Mouse (Mus musculus): ENCODE results near the gene Oas1f.
"Not testable (repeated sequence)": the region's sequence is repeated elsewhere in the genome, so short reads cannot be mapped to it uniquely, and the experiment has no call there.

The Oas1f gene

DNA sequence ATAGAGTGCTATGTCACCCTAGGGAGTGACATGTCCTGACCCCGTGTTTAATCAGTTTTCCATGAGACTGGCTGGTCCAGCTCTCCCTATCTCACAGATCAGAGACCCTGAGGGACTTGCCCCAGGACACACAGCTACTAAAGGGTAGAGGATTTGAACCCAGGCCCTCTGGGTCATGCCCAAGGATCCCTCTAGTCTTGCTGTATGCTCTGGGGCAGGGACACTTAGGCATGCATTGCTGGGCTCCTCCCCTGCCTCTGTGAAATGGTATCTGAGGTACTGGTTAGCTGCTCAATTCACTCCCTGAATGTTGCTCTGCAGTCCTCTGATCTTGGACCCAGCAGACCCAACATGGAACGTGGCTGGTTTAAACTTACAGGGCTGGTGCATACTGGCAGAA, 24.3 kb downstream of the Oas1f start:
- DNase-seq (ENCODE audit: low spot score in 2 of 2) = no peak

DNA sequence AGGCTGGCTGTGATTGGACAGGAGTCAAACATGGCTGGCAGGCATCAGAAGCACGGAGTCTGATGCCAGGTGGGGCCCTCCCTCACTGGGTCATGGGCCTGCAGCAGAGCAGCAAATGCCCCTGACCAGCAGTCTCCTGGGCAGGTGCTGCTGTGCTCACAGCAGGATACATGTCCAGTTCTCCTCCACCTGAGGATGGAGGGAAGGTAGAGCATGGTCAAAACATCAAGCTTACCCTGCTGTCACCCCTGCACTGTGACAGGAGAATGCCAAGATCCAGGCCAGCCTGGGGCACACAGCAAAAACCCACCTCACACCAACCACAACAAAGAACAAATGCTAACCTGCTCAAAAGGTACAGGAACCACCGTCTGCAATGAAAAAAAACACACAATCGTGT, 29.7 kb downstream of the Oas1f start:
- not testable (repeated sequence) for DNase-seq (ENCODE audit: low spot score in 2 of 2)

DNA sequence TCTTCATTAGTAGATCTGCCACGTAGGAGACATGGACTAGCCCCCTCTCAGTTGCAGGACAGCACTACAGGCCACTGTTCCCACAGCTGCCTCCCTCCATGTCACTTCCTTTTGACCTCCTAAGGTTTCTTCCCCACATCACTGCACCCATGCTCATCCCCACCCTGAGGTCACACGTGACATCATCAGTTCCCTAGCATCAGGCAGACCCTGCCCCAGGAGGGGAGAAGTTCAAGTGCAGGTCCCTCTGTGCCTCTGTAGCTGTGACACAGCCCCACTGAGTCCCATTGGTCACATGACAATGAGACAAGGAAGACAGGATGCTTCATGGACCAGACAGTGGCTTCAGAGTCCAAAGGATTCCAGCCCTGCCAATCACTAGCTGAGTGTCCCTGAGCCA, 30.2 kb downstream of the Oas1f start:
- not testable (repeated sequence) for DNase-seq (ENCODE audit: low spot score in 2 of 2)

DNA sequence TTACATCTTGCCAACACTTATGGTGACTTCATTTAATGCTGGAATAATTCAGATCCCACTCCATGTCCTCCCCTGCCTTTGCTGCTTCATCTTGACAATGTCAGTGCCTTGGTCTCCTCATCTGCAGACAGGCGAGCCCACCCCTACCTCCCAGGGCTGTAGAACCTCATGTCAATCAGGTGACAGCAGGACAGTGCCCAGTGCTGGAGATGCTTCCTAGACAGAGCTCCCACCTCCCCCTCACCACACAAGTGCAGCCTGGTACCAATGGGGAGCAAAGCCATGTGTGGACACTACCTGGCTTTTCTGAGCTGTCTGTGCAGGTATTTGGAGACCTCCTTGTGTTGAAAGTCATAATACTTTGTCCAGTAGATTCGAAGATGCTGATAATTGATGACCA, 31.6 kb downstream of the Oas1f start:
- DNase-seq (ENCODE audit: low spot score in 2 of 2) = not testable (repeated sequence)

DNA sequence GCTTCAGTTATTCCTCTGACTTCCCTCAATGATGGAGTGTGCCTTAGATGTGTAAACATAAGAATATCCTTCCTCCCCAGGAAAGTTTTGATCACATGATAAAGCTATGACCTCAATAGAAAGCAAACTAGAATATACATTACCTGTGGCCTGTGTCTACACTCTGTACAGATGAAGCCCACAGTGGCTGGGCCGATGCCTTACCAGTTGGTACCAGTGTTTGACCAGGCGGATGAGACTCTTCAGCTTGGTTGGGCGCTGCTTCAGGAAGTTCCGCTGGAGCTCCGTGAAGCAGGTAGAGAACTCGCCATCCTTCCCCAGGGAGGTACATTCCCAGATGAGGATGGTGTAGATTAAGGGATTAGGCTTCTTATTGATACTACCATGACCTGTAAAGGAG, 34.5 kb downstream of the Oas1f start:
- not testable (repeated sequence) for DNase-seq (ENCODE audit: low spot score in 2 of 2)

DNA sequence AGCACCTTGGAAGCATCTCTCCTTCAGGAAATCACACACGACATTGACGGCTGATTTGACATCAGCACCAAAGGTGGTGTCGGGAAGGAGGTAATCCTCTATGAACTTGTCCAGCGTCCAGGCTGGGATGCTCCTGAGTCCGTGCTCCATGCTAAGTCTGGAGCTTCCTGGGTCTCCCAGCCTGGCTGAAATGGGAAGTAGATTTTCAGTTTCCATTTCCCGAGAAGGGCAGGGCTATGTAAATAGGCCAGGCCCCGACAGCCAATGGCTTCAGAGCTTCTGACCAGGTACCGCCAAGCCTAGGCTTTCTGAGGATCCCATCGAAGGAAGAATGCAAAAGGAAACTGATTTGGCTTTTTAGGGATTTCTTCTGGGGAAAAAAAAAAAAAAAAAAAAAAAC, 40.2 kb downstream of the Oas1f start, which contains the start of gene Oas1g:
TSS of gene Oas1g (minus strand) at position 201 of the 400 bp plus-strand sequence.
- not testable (repeated sequence) for DNase-seq (ENCODE audit: low spot score in 2 of 2)

DNA sequence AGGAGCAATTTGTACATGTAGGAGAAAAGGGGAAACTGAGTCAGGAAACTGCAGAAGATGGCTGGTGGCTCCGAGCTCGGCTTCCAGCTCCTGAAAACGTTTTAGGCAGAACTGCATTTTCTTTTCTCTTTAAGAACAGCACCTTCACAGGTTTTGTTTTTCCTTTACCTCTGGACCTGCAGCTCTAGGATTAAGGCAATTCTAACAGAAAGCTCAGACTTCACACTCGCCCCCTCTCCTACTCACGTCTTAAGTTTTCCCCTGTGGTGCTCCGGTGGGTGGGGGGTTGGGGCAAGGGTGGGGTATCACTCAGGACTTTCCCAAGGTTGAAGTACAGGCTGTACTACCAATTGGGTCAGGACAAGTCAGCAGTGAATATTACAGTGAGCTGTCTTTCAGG, 40.7 kb downstream of the Oas1f start:
- DNase-seq (ENCODE audit: low spot score in 2 of 2) = no peak

DNA sequence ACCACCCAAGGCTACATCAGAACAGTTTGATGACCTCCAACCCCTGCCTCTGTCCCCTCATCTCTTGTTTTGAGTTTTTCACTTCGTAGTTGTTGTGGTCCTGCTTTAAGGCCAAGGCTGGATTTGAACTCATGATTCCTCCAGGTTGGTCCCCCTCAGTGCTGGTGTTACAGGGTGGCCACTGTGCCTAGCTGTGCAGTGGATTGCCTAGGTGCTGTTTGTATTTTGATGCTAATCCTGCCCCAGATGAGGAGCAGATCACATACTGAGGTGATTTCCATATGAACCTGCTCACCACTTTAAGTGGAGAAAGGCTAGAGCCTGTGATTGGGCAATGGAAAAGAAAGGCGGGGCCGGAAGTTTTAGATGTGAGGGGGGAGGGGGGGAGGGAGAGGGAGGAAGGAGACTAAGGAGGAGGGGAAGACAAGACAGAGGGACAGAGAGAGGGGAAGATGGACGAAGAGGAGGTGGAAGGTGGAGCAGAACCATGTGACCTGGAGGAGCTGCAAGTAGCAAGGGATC, 41.2 kb downstream of the Oas1f start:
- DNase-seq (ENCODE audit: low spot score in 2 of 2) = not testable (repeated sequence)

DNA sequence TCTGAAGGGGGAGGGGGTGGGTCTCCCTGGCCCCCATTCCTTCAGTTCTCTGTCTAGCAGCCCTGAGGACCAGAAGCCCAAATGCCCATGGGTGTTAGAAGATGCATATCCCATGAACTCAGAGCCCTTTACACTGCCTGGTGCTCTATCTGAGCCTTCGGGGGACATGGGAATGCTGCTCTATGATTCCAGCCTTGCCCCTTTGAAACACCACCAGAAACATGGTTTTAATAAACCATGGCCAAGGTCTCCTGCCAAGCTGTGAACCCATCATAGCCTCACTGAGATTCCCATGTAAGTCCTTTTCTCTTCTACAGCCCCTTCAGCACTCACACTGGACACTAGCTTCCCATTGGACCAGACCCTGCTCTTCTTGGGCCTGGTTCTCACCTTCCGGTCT, 42.9 kb downstream of the Oas1f start:
- no peak for DNase-seq (ENCODE audit: low spot score in 2 of 2)

DNA sequence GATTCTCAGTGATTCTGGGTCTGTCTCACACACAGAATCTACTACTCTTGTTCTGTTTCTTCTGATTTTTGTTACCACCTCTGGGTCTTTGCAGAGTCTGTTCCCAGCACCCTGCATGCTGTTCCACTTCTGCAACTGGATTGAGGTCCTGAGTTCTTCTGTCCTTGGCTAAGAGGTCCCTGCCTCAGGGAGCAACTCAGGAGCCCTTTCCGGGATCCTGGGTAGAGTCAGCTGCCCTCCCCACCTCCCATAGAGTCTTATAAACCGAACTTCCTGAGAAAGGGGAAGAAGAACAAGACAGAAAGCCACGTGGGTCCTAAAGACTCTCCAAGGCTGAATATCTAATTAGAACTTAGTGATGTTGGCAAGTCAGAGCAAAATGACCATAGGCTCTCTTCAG, 43.8 kb downstream of the Oas1f start:
- no peak for DNase-seq (ENCODE audit: low spot score in 2 of 2)

DNA sequence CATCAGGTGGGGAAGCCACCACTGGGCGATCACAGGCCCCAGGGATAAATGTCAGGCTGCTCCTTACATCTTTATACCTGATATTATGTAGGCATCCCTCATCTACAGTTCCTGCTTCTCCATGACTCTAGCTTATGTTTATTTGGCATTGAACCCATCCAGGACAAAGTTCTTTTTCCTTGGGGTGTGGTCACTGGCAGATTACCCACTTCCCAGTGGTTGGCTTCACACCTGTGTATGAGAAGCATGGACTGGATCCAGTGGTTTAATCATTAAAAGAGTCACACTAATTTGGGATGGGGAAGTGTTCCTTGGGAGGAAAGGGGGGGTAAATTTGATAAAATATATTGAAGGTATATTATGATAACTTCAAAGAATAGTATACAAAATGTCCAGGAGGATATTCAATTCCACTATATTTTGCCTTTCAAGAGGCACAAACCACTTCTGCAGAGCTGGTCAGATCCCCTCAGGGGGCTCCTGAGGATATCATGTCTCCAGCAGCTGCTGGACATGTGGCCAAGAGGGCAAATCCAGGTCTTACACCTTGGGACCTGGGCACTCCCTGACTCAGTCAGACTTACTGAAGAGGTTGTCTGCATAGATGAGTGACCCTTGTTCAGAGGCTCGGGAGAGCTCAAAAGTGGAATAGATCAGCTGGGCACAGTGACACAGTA, 44.5 kb downstream of the Oas1f start:
- DNase-seq (ENCODE audit: low spot score in 2 of 2) = not testable (repeated sequence)

DNA sequence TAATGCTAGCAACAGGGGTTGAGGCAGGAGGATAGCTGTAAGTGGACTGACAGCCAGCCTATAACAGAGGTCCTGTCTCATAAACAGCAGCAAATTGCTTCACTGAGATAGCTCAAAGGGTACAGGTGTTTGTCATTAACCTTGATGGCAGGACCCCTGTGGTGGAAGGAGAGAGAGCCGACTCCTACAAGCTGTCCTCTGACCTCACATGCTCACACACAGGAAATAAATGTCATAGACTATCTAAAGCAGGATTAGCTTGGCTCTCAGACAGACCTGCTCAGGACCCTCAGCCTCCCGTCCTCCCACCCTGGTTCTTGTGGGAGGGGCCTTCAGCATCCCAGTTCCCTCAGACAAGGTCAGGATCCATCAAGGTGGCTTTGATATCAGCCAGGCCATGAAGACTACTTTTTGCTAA, 45.1 kb downstream of the Oas1f start:
- no peak for DNase-seq (ENCODE audit: low spot score in 2 of 2)

DNA sequence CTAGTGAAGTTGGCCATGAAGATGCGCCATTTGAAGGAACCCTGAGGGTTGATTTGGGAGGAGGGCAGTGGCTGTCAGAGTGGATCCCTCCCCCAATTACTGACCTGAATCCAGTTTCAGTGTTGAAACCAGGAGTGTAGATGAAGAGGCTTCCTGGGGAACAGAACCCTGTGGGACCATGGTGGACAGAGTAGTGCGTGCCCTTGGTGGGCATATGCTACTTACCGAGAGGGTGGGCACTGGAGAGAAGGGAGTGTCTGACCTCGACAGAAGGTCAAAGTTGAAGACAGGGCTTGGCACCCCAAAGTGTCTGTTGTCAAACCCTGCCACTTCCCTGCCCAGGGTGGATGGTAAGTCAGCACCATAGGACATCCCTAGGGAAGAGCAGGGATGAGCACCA, 46.7 kb downstream of the Oas1f start:
- DNase-seq (ENCODE audit: low spot score in 2 of 2) = not testable (repeated sequence)

DNA sequence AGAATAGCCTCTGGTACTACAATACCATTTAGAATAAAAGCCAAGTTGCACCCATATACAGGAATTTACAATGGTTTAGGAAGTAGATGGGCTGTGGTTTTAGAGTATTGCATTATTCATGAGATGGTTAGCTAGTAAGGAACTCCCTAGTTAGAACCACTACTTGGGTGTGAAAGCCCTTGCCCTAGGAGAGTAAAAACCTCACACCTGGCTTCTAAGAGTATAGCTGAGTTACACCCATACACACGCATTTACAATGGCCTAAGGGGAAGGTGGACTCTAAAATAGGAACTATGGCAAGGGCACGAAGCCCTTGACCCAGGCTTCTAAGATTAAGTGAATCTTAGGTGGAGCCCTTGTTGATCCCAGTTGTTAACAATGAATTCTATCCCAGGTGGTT, 47.5 kb downstream of the Oas1f start:
- not testable (repeated sequence) for DNase-seq (ENCODE audit: low spot score in 2 of 2)

DNA sequence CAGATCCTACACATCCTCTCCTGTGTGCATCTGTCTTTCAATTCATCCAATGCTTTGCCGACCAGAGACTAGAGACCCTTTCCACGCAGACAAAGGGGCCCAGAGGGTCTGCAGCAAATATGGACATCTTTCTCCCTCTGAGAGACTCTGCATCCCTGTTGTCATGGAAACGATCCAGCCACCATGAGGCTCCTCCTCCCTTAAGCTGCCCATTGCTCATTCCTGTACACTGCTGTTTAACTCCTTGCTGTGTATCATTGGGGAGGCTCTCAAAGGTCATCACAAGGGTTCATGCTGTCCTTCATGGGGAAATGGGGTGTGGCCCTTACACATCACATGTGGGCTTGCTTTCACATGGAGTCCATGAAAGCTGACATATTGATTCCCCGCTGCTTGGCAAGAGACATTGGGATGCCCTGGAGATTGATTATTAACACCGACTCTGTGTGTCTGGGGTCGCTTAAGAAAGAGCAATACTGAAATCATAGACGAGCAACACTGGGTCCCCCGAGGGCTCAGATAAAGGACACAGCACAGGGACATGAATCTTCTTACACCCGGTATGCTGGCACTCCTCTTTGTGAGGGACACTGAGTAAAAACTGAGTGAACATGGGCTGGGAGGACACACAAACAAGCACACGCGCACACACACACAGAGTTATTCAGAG, 48.2 kb downstream of the Oas1f start:
- DNase-seq (ENCODE audit: low spot score in 2 of 2) = no peak

DNA sequence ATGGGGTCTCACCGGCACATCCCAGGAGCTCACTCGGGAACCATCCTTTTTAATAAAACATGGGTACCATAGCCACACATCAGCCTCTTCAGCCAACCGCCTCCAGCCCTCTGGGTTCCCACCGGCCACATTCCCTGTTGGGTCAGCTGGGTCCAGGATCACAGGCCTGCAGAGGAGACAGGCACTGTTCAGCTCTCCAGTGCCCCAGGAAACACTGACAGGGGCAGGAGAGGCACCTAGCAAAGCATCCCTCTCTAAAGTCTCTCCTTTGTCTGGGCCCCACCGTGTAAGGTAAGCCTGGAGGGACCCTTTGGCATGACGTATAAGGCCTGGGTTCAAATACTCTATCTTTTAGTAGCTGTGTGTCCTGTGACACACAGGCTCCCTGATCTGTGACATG, 51.1 kb downstream of the Oas1f start:
- no peak for DNase-seq (ENCODE audit: low spot score in 2 of 2)

DNA sequence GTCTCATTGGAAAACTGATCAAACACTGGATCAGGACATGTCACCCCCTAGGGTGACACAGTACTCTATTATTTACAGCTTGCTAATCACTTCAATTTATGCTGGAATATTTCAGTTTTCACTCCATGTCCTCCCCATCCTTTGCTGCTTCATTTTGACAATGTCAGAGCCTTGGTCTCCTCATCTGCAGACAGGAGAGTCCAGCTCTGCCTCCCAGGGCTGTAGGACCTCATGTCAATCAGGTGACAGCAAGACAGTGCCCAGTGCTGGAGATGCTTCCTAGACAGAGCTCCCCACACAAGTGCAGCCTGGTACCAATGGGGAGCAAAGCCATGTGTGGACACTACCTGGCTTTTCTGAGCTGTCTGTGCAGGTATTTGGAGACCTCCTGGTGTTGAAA, 51.6 kb downstream of the Oas1f start:
- DNase-seq (ENCODE audit: low spot score in 2 of 2) = no peak

DNA sequence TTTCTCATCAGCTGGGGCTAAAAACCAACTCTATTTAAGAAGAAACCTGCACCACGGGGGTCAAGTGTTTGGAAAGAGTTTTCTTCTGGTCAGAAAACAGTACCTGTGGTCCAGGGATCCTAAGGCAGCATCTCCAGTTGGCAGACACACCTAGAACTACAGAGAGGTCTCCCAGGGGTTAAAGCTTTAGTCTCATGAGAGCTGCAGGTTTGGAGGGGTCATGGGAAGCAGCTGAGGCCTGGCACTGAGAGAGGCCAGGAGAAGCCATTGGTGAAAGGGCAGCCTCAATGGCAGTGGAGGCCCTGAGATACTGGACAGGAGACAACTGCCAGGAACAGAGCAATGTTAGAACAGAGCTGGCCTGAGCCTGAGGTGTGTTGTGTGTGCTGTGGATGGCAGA, 53.5 kb downstream of the Oas1f start:
- no peak for DNase-seq (ENCODE audit: low spot score in 2 of 2)

DNA sequence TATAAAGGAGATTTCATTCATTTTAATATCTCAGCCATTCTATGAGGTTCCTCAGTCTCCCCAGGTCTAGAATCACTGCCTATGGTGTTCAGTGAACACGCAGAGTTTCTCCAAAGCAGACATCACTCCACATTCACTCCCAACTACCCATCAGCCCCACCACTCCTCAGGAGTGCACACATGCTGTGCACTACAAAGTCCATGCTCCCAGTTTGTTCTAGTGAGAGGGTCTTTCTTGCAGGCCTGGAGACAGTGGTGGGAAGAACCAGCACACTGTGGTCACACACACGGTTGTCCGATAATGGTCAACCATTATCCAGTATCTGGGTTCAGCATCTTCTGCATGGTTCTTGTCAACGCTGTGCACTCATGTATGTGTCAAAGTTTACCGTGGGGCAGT, 54.9 kb downstream of the Oas1f start:
- DNase-seq (ENCODE audit: low spot score in 2 of 2) = no peak

DNA sequence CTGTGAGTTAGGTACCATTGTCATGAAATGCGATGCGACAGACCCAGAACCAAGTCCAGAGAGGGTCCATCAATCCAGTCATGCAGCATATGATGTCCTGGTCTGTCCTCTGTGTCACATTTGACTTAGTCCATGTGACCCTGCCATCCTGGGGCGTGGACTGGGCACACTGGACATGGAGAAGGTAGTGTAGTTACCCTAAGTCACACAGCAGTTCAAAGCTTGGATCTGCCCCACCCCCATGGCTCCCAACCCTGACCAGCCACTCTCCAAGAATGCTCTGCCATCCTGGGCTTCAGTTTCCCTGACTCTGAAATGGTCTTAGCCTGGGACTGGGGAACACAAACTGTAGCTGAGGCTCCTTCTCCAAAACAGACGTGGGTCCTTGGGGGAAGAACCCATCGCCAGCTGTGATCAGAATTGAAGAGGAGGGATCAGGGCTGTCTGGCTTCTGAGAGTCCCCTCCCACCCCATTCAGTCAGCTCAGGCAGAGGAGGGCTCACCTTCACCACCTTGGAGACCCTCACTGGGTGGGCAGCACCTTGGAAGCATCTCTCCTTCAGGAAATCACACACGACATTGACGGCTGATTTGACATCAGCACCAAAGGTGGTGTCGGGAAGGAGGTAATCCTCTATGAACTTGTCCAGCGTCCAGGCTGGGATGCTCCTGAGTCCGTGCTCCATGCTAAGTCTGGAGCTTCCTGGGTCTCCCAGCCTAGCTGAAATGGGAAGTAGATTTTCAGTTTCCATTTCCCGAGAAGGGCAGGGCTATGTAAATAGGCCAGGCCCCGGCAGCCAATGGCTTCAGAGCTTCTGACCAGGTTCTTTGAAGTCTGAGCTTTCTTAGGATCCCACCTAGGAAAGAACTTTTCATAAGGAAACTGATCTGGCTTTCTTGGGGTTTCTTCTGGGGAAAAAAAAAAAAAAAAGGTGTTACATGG, 59.9 kb downstream of the Oas1f start, which contains the start of gene Oas1a:
TSS of gene Oas1a (minus strand) at position 731 of the 943 bp plus-strand sequence.
- not testable (repeated sequence) for DNase-seq (ENCODE audit: low spot score in 2 of 2)
